Mouse (Mus musculus) lung, postnatal 0 days (tissue): ENCODE data around the gene Kcnk12. TPM values are rescaled to one million over a fixed set of nuclear protein-coding genes. Genes with fewer than 3 reads are reported as not detected.

Experiments
- ATAC-seq: fragments of 200-750 bp; cut with Nextera tagmentation; 2 replicates; pipeline ENCODE4 v1.8.0; 2017; ENCODE audit warnings: moderate library complexity
- DNase-seq: peaks from one replicate; pipeline ENCODE4 v3.0.0-alpha.2; 2016; ENCODE audit warnings: low spot score
- H3K27ac ChIP-seq: fragments of 300-500 bp; sonication (generic); 2 replicates; pipeline ENCODE4 v1.5.1; 2014; ENCODE audit warnings: antibody characterized with exemption, mild to moderate bottlenecking, low read length, mixed read lengths
- H3K27me3 ChIP-seq: fragments of 300-500 bp; sonication (generic); replicated peaks from 2 replicates; pipeline ENCODE4 v1.6.1; 2014; ENCODE audit warnings: low read length, mixed read lengths; ENCODE audit not compliant: insufficient read depth
- H3K36me3 ChIP-seq: fragments of 300-500 bp; sonication (generic); 2 replicates; pipeline ENCODE4 v1.6.1; 2014; ENCODE audit warnings: low read length, mixed read lengths; ENCODE audit not compliant: insufficient read depth
- H3K4me1 ChIP-seq: fragments of 300-500 bp; sonication (generic); 2 replicates; pipeline ENCODE4 v1.6.1; 2014; ENCODE audit warnings: antibody characterized with exemption, low read depth, low read length, mixed read lengths; ENCODE audit not compliant: insufficient read depth
- H3K4me2 ChIP-seq: fragments of 300-500 bp; sonication (generic); replicated peaks from 2 replicates; pipeline ENCODE4 v1.6.1; 2014; ENCODE audit warnings: low read depth, mild to moderate bottlenecking, low read length, moderate library complexity, mixed read lengths
- H3K4me3 ChIP-seq: fragments of 300-500 bp; sonication (generic); 2 replicates; pipeline ENCODE4 v1.5.1; 2014; ENCODE audit warnings: low read depth, low read length
- H3K9ac ChIP-seq: fragments of 300-500 bp; sonication (generic); replicated peaks from 2 replicates; pipeline ENCODE4 v1.6.1; 2014; ENCODE audit warnings: low read depth, mild to moderate bottlenecking
- H3K9me3 ChIP-seq: fragments of 300-500 bp; sonication (generic); 2 replicates; pipeline ENCODE4 v1.6.1; 2016; ENCODE audit warnings: low read length, mixed read lengths
- CTCF ChIP-seq: IDR thresholded peaks from 2 replicates; pipeline ENCODE4 v1.5.1; 2016; ENCODE audit warnings: antibody characterized with exemption, mild to moderate bottlenecking
- EP300 ChIP-seq: IDR thresholded peaks from 2 replicates; pipeline ENCODE4 v1.6.1; 2016; ENCODE audit warnings: antibody characterized with exemption, mild to moderate bottlenecking, control low read depth
- WGBS: fragments of 180-500 bp; shearing (Covaris S2); extraction: QIAGEN DNeasy Blood & Tissue Kit; methylation state at CpG from one replicate; pipeline ENCODE4 v1.1.7; 2014; 5-methylcytosine and 5-hydroxymethylcytosine counted together
- polyA plus RNA-seq: library from polyadenylated mRNA; unstranded; fragments of >200 nt; fragmentation: Nextera tagmentation; extraction: Ambion mirVana; gene quantifications from 2 replicates; pipeline ENCODE4 v1.2.1, GENCODE M21; 2015

Gene Kcnk12
- polyA plus RNA-seq, 1 experiment from 2014 or later, result 0.81 TPM

DNA sequence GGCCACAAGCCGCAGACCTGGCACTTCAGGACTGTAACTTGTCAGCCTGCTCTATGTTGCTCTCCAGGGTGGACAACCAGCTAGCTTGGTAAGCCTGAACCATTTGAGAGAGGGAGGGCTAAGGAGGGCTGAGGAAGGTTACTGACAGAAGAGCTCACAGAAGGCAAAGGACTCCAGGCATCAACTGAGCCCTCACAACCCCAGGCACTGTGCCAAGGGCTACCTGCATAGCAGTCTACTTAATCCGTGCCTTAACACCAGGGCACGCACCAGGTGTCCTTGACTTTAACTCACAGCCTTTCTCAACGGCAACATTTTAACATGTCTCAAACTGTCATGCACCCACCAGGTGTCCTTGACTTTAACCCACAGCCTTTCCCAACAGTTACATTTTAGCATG lies 37.5 kb downstream of the Kcnk12 start:
- WGBS, result 72% methylated on average over 4 of the region's 4 CpGs
- no peak for ATAC-seq
- H3K4me1 ChIP-seq, result no peaks in the 10 kb centered on the region

DNA sequence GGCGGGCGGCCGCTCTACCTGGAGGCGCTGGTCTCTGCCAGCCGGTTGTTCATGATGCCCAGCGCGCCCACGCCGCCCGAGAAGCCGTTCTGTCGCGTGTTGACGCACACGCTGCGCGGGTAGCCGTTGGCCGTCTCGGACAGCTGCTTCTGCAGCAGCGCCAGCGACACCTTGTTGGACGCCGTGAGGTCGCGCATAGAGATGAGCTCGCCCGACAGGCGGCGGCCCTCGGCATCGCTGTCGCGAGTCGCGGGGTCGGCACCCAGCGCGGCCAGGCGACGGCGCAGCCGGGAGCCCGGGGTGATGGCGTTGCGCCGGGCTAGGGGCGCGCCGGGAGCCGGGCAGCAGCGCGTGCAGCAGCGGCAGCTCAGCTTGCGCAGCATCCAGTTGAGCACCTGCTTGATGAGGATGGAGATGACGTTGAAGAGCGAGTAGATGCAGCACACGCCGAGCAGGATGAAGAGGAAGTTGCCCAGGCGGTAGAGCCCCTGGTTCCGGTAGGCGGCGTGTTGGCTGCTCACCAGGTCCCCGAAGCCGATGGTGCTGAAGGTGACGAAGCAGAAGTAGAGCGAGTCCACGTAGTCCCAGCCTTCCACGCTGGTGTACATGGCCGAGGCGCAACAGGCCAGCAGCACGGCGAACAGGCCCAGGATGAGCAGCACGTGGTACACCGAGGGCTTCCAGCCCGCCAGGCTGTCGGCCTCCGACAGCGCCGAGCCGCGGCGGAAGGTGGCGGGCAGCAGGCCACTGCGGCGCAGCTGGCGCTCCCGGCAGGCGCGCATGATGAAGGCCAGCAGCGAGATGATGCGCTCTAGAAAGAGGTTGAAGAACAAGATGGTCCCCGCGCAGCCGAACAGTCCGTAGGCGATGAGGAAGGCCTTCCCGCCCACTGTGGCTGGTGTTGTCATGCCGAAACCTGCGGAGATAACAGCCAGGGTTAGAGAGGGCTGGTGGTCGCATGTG lies 51.6 kb downstream of the Kcnk12 start:
- Histone ChIP-seq H3K9me3 (no peaks in the 10 kb centered on the region), H3K4me1 (peaks cover 4% of the 10 kb centered on the region), H3K27me3 (peaks cover 31% of the 10 kb centered on the region), H3K4me3 (peak overlapping the region; percentile 58), H3K36me3 (no peaks in the 10 kb centered on the region), H3K9ac (no peak overlapping the region), H3K27ac (no peak overlapping the region), H3K4me2 (peak overlapping the region; percentile 99)
- TF ChIP-seq CTCF (0 out of 2 replicates have a peak, but pooled peaks have one; percentile 10), EP300 (no peak)
- DNase-seq, result peak; percentile 35
- 4% methylated on average over 100 of the region's 101 CpGs for WGBS
- ATAC-seq, result peak; percentile 52

More for the DNA sequence above, 37.5 kb downstream of the Kcnk12 start:
- H3K9me3 ChIP-seq, result no peaks in the 10 kb centered on the region
- no peak for TF ChIP-seq CTCF
- TF ChIP-seq EP300, result no peak
- no peaks in the 10 kb centered on the region for H3K27me3 ChIP-seq
- no peak overlapping the region for H3K27ac ChIP-seq
- no peak overlapping the region for H3K4me2 ChIP-seq
- DNase-seq, result no peak
- H3K9ac ChIP-seq, result no peak overlapping the region
- H3K4me3 ChIP-seq, result no peak overlapping the region
- no peaks in the 10 kb centered on the region for H3K36me3 ChIP-seq

DNA sequence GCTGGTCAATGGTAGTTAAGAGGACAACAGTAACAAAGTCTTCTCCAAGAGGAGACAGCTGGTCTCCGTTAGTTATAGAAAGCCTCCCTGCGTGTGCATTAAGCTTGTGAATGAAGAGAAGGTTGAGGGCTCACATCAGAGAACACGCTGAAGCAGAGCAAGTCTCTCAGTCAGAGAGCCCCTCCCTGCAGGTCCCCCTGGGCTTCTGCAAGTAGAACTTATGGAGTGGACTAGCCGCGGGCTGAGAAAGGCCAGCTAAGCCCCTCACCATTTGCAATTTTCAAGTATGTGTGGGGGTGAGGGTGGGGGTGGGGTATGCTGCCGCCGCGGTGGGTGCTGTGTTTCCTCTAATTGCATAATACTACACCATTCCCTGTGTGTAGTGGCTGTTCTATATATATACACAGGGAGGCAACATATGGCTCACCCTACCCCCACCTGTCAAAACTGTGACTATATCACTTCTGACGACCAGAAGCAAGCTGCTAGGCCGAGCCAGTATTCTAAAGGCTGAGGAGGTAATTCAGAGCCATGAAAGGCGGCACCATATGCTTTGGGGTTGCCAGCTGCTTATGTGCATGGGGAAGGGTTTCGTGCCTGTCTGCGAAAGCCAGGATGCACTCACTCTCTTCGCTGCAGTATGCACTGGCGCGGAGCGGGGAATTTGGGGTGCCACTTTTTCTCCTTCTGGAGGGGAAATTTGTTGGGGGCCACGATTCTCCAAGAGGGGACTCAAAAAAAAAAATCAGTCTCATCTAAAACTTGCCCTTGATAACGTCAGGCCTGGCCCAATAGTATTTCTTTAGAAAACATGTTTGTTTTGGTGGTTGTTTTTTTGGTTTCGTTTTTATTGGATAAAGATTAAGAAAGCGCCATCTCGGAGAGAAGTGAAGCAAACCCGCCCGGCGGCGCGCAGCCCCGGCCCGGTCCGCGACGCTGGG lies 52.5 kb downstream of the Kcnk12 start:
- Histone ChIP-seq H3K27me3 (peaks cover 31% of the 10 kb centered on the region), H3K9me3 (no peaks in the 10 kb centered on the region), H3K4me2 (peak overlapping the region; percentile 99), H3K9ac (no peak overlapping the region), H3K27ac (no peak overlapping the region), H3K4me3 (peak overlapping the region; percentile 58), H3K36me3 (no peaks in the 10 kb centered on the region), H3K4me1 (peaks cover 4% of the 10 kb centered on the region)
- no peak for TF ChIP-seq CTCF
- TF ChIP-seq EP300, result no peak
- ATAC-seq (no peak), DNase-seq (no peak)
- WGBS, result 10% methylated on average over 32 of the region's 32 CpGs

DNA sequence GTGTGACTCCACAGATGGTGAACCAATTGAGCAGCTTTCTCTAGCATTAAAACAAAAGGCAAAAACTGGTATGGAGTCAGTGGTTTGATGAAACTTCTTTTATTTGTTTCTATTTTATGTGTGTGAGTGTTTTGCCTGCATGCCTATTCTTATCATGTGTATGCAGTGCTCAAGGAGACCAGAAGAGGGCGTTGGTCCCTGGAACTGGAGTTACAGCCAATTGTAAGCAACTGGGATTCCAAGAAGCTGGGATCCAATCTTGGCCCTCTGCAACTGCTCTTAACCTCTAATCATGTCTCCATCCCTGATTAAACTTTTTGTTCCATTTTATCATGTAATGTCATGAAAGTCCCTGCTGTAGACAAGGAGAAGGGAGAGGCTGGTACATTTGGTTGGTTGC lies 58.0 kb downstream of the Kcnk12 start:
- Histone ChIP-seq H3K9ac (no peak overlapping the region), H3K4me1 (no peaks in the 10 kb centered on the region), H3K36me3 (no peaks in the 10 kb centered on the region), H3K27ac (no peak overlapping the region), H3K9me3 (no peaks in the 10 kb centered on the region), H3K4me2 (no peak overlapping the region), H3K27me3 (peaks cover 7% of the 10 kb centered on the region; the same call in 1 of the 2 replicates), H3K4me3 (no peak overlapping the region)
- DNase-seq, result no peak
- TF ChIP-seq CTCF, result 0 out of 2 replicates have a peak, but pooled peaks have one; percentile 5
- no peak for TF ChIP-seq EP300
- no peak for ATAC-seq
- 29% methylated on average over 1 of the region's 1 CpGs for WGBS

DNA sequence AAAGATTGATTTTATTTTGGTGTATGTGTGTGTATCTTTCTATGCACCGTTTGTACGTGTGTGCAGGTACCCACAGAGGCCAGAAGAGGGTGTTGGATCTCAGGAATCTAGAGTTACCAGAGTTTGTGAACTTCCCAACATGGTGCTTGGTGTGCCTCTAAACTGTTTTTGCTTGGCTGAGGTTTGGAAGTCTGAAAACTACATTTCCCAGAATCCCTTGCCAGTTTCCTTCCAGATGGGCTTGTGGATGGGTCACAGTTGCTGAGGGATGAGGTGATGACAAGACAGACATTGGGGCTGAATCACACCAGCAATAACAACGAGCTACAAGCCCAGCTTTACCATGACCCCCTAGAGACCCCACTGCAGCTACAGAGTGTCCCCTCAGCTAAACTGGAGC lies 60.6 kb downstream of the Kcnk12 start:
- H3K4me2 ChIP-seq, result no peak overlapping the region
- DNase-seq (no peak), ATAC-seq (no peak)
- no peak overlapping the region for H3K4me3 ChIP-seq
- H3K27ac ChIP-seq, result no peak overlapping the region
- H3K9ac ChIP-seq, result no peak overlapping the region
- no peaks in the 10 kb centered on the region for H3K9me3 ChIP-seq
- no peaks in the 10 kb centered on the region for H3K4me1 ChIP-seq
- TF ChIP-seq EP300 (no peak), CTCF (no peak)
- H3K36me3 ChIP-seq, result no peaks in the 10 kb centered on the region
- H3K27me3 ChIP-seq, result no peaks in the 10 kb centered on the region
- WGBS, result 67% methylated on average over 3 of the region's 3 CpGs

DNA sequence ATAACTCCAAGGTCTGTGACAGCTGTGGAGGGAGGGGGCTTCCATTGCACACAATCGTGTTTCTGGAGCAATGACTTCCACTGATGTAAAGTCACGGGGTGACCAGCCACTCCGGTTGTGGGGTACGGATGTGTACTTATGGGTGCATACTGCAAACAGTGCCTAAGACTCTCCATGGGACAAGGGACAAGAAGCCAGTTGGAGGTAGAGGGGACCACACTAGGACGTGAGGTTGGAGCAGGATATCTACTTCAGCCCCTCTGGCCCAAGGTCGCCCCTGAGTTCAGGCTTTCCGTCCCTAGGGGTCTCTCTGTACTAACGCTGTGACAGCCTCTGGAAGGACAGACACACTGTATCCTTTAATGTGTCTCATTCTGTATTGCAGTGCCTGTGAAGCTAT lies 63.3 kb downstream of the Kcnk12 start:
- Histone ChIP-seq H3K4me3 (no peak overlapping the region), H3K9ac (no peak overlapping the region), H3K27me3 (no peaks in the 10 kb centered on the region), H3K4me2 (no peak overlapping the region), H3K36me3 (no peaks in the 10 kb centered on the region), H3K4me1 (no peaks in the 10 kb centered on the region), H3K9me3 (no peaks in the 10 kb centered on the region), H3K27ac (no peak overlapping the region)
- DNase-seq (no peak), ATAC-seq (no peak)
- 81% methylated on average over 8 of the region's 8 CpGs for WGBS
- TF ChIP-seq CTCF, result no peak
- no peak for TF ChIP-seq EP300
